Mouse (Mus musculus) forebrain, embryonic 16.5 days (tissue): Measurements from ENCODE around the gene Mettl16. TPM values are rescaled to one million over a fixed set of nuclear protein-coding genes. Genes with fewer than 3 reads are reported as not detected.
A peak's percentile ranks its signal among the peaks of the same experiment; 100 is the strongest.

Source experiments
- ATAC-seq: fragments of 200-750 bp; cut with Nextera tagmentation; 2 replicates; pipeline ENCODE4 v1.8.0; 2017; ENCODE audit warnings: mild to moderate bottlenecking, moderate library complexity
- H3K27ac ChIP-seq: fragments of 300-500 bp; sonication (generic); 2 replicates; pipeline ENCODE4 v1.5.1; 2014; ENCODE audit warnings: low read length, control low read depth
- H3K27me3 ChIP-seq: fragments of 300-500 bp; sonication (generic); replicated peaks from 2 replicates; pipeline ENCODE4 v1.6.1; 2014; ENCODE audit warnings: low read length; ENCODE audit not compliant: control insufficient read depth, insufficient read depth
- H3K36me3 ChIP-seq: fragments of 300-500 bp; sonication (generic); 2 replicates; pipeline ENCODE4 v1.6.1; 2014; ENCODE audit not compliant: control insufficient read depth, insufficient read depth
- H3K4me1 ChIP-seq: fragments of 300-500 bp; sonication (generic); replicated peaks from 2 replicates; pipeline ENCODE4 v1.6.1; 2014; ENCODE audit warnings: low read length; ENCODE audit not compliant: control insufficient read depth, insufficient read depth
- H3K4me2 ChIP-seq: fragments of 300-500 bp; sonication (generic); 2 replicates; pipeline ENCODE4 v1.6.1; 2014; ENCODE audit warnings: mild to moderate bottlenecking, low read length, control low read depth
- H3K4me3 ChIP-seq: fragments of 300-500 bp; sonication (generic); replicated peaks from 2 replicates; pipeline ENCODE4 v1.5.1; 2014; ENCODE audit warnings: mild to moderate bottlenecking, low read length, control low read depth
- H3K9ac ChIP-seq: fragments of 300-500 bp; sonication (generic); replicated peaks from 2 replicates; pipeline ENCODE4 v1.6.1; 2014; ENCODE audit warnings: low read depth, low read length, control low read depth
- H3K9me3 ChIP-seq: fragments of 300-500 bp; sonication (generic); 2 replicates; pipeline ENCODE4 v1.6.1; 2016; ENCODE audit warnings: low read length; ENCODE audit not compliant: control insufficient read depth
- WGBS: fragments of 180-500 bp; shearing (Covaris S2); extraction: QIAGEN DNeasy Blood & Tissue Kit; methylation state at CpG from one replicate; pipeline ENCODE4 v1.1.7; 2014; 5-methylcytosine and 5-hydroxymethylcytosine counted together
- polyA plus RNA-seq: library from polyadenylated mRNA; unstranded; fragments of >200 nt; fragmentation: Nextera tagmentation; extraction: Ambion mirVana; gene quantifications from 2 replicates; pipeline ENCODE4 v1.2.1, GENCODE M21; 2015

Mettl16 gene
- polyA plus RNA-seq, 1 experiment from 2014 or later = 58.7 TPM

DNA sequence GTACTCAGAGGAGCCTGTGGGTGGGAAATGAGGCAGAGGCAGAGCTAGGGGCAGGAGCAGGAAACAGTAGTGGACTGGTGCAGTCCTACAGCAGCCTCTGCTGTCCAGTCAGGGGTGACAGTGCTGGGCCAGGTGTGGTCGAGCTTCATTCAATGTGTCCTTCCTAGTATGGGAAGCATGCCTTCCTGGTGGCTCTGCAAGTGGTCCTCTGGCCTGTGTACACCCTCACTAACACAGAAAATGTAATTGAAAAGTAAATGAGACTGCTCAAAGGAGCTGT is 63.7 kb downstream of the Mettl16 start:
- no peaks in the 10 kb centered on the region for H3K9me3 ChIP-seq
- no peak overlapping the region for H3K27ac ChIP-seq
- H3K4me3 ChIP-seq = no peak overlapping the region
- 86% methylated on average over 1 of the region's 1 CpGs for WGBS
- peaks cover 35% of the 10 kb centered on the region for H3K4me1 ChIP-seq
- no peaks in the 10 kb centered on the region for H3K27me3 ChIP-seq
- no peaks in the 10 kb centered on the region for H3K36me3 ChIP-seq
- no peak overlapping the region for H3K9ac ChIP-seq
- no peak for ATAC-seq
- H3K4me2 ChIP-seq = no peak overlapping the region

DNA sequence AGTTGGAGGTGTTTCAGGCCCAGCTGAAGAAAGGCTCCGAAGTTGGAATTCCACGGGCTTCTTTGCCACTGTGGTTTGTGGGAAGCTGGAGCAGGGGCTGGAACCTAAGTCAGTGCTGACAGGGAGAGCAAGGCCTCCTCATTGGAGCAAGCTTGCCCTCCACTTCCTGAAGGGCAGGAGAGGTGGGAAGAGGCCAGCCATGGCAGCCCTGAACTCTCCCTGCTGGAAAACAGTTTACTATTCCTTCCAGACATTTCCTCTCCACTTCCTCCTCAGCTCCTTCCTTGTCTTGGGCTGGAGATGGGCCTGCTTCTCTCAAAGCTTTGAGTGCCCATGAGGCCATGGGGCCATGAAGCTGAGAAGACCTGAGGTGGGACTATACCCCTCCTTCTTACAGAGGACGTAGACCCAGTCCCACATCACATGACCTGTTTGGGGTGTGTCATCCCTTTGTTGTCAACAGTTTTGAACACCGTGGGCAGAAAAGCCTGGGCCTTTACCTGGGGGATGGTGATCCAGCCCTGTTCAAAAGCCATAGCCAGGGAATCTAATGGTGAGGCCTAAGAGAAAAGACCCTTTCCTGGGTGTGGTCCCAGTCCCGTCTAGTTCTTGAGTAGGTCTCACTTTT is 64.1 kb downstream of the Mettl16 start:
- Histone ChIP-seq H3K9ac (no peak overlapping the region), H3K27me3 (no peaks in the 10 kb centered on the region), H3K4me3 (no peak overlapping the region), H3K36me3 (no peaks in the 10 kb centered on the region), H3K27ac (no peak overlapping the region), H3K4me1 (peaks cover 33% of the 10 kb centered on the region), H3K4me2 (no peak overlapping the region), H3K9me3 (no peaks in the 10 kb centered on the region)
- 53% methylated on average over 5 of the region's 5 CpGs for WGBS
- ATAC-seq = no peak

DNA sequence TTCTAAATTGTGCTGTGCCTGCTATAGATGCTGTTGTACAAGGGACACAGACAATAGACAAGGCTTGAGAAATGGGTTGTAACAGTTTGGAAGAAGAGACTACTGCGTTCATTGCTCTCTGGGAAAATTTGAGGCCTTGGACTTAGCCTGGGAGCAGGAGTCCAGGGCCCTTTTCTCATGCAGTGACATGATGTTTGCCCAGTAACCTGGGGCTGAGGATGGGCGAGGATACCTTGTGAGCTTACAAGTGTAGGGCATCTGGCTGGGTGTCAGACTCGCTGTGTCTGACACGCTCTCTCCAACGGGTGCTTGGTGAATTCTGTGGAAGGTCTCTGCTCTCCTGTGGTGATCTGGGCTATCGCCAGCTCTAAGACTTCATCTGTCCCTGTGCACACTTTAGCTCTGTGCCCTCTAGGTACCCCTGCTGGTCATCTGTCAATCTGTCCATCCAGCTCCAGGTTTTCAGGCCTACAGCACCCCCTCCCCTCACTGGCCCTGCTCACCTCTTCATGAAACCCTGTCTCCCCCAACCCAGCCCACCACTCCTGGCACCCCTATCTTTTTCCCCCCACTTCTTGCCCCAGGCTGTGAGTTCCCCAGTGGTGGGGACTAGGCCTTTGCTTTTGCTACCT is 65.1 kb downstream of the Mettl16 start:
- peaks cover 33% of the 10 kb centered on the region for H3K4me1 ChIP-seq
- no peak overlapping the region for H3K4me2 ChIP-seq
- H3K27me3 ChIP-seq = no peaks in the 10 kb centered on the region
- H3K36me3 ChIP-seq = no peaks in the 10 kb centered on the region
- H3K27ac ChIP-seq = no peak overlapping the region
- H3K4me3 ChIP-seq = no peak overlapping the region
- WGBS = 83% methylated on average over 6 of the region's 6 CpGs
- no peaks in the 10 kb centered on the region for H3K9me3 ChIP-seq
- H3K9ac ChIP-seq = no peak overlapping the region
- no peak for ATAC-seq

DNA sequence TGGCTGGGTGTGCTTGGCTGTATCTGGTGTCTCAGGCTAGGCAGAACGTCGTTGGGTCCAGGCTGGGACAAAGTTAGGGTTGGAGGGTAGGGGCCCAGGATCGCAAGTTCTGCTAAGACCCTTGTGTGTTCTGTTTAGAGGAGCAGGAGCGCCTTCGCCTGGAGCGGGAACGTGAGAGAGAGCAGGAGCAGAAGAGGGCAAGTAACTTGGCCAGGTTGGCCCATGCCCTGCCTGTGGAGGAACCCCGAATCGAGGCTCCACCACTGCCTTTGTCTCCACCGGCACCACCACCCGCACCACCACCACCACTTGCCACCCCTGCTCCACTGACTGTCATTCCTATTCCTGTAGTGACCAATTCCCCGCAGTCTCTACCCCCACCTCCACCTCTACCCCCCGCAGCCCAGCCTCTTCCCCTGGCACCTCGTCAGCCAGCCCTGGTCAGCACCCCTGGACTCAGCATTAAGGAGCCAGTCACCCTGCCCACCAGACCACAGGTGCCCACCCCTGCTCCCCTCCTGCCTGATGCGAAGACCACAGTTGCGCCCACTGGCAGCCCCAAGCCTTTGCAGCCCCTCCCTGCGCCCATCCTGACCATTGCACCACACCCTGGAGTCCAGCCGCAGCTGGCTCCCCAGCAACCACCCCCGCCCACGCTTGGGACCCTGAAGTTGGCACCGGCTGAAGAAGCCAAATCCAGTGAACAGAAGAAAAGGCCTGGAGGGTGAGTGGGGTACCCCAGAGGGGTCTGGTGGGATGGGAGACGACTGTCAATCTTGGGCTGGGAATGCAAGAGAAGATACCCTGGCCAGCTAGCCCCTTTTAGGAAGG is 65.8 kb downstream of the Mettl16 start:
- H3K9me3 ChIP-seq = no peaks in the 10 kb centered on the region
- H3K27me3 ChIP-seq = no peaks in the 10 kb centered on the region
- peaks cover 33% of the 10 kb centered on the region for H3K4me1 ChIP-seq
- WGBS = 84% methylated on average over 22 of the region's 22 CpGs
- no peak overlapping the region for H3K9ac ChIP-seq
- no peak overlapping the region for H3K4me3 ChIP-seq
- ATAC-seq = no peak
- H3K4me2 ChIP-seq = no peak overlapping the region
- no peak overlapping the region for H3K27ac ChIP-seq
- H3K36me3 ChIP-seq = no peaks in the 10 kb centered on the region

DNA sequence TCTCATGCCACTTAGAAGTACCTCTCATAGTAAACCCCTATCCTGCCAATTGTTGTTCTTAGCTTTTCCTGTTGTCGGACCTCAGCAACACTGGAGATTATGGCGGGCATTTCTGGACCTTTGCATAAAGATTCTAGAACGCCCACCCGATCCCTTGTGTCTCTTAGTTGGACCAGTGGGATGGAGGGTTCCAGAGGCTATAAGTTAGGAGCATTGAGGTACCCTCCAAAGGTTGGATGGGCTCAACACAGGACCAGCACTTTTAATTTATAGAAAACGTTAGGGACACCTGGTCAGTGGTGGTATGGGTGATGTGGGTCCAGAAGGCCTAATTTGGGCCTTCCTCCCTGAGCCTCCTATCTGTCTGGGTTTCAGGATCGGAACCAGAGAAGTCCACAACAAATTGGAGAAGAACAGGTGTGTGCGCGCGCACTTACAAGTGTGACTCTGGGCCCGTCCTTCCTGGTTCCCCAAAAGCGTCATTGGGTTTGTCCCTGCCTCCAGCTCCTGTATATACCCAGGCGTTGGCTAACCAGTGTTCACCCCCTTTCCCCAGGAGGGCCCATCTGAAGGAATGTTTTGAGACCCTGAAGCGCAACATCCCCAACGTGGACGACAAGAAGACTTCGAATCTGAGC is 66.5 kb downstream of the Mettl16 start:
- H3K4me2 ChIP-seq = peak overlapping the region; percentile 77
- peak overlapping the region; percentile 53 for H3K4me3 ChIP-seq
- H3K36me3 ChIP-seq = no peaks in the 10 kb centered on the region
- no peaks in the 10 kb centered on the region for H3K27me3 ChIP-seq
- 0 out of 2 replicates have a peak, but pooled peaks have one; percentile 0 for ATAC-seq
- peak overlapping the region; percentile 69; the same call in 1 of the 2 replicates for H3K27ac ChIP-seq
- no peaks in the 10 kb centered on the region for H3K9me3 ChIP-seq
- H3K9ac ChIP-seq = no peak overlapping the region
- 43% methylated on average over 16 of the region's 16 CpGs for WGBS
- peaks cover 33% of the 10 kb centered on the region for H3K4me1 ChIP-seq

DNA sequence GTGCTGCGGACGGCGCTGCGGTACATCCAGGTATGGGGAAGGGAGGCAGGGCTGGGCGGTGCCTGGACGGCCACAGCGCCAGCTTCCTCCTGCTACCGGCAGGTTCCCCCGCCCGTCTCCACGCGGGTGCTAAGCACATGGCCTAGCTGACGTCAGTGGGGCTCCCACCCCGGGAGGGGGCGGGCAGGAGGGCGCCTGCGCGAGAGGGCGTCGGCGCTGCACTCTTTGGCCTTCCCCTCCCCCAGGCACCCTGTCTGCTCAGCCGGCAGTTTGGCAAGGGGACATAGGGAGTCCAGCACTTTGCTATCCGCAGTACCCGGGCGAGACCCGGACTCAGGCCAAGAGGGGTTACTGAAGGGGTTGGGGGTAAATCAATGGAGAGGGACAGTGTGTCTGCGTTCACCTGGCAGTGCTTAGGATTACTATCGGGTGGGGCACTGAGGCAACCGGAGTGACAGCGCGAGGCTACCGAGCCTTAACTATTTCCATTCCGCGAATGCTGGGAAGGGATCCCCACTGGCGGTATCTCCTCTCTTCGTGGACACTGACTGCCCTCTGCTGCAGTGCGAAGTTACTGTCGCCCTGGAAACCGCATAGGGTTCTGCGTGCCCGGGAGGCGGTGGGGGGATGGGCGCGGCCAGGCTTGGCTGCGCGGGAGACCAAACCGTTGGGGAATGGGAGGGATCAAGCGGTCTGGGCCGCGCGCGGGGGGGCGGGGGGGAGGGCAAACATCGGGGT is 67.2 kb downstream of the Mettl16 start:
- Histone ChIP-seq H3K4me2 (peak overlapping the region; percentile 77), H3K9me3 (no peaks in the 10 kb centered on the region), H3K36me3 (peaks cover 2% of the 10 kb centered on the region; the same call in 1 of the 2 replicates), H3K4me1 (peaks cover 29% of the 10 kb centered on the region), H3K4me3 (peak overlapping the region; percentile 53), H3K27ac (peak overlapping the region; percentile 69), H3K9ac (peak overlapping the region; percentile 54), H3K27me3 (no peaks in the 10 kb centered on the region)
- peak; percentile 68 for ATAC-seq
- under 1% methylated on average over 48 of the region's 54 CpGs for WGBS

DNA sequence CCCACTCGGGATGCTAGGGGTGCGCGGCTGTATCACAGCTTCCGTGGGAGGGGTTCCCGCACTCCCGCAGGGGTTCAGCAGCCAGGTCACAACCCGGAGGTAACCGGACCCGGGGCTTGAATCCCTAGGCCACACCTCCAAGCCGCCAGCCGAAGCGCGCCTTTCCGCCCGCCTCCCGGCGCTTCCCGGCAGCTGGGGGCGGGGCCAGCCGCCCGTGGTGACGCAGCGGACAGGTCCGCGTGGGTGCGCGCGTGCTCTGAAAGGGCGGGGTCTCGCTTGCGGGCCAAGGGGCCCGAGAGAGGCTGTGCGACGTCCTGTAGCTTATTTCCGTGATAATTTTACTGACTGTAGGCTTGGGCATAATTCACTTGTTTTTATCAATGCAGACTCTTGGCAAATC is 67.8 kb downstream of the Mettl16 start:
- peak overlapping the region; percentile 69 for H3K27ac ChIP-seq
- ATAC-seq = peak; percentile 74
- H3K27me3 ChIP-seq = no peaks in the 10 kb centered on the region
- H3K9ac ChIP-seq = peak overlapping the region; percentile 54
- WGBS = under 1% methylated on average over 35 of the region's 35 CpGs
- H3K4me2 ChIP-seq = peak overlapping the region; percentile 77
- H3K4me1 ChIP-seq = peaks cover 23% of the 10 kb centered on the region
- no peaks in the 10 kb centered on the region for H3K9me3 ChIP-seq
- peak overlapping the region; percentile 53 for H3K4me3 ChIP-seq
- H3K36me3 ChIP-seq = peaks cover 2% of the 10 kb centered on the region; the same call in 1 of the 2 replicates

DNA sequence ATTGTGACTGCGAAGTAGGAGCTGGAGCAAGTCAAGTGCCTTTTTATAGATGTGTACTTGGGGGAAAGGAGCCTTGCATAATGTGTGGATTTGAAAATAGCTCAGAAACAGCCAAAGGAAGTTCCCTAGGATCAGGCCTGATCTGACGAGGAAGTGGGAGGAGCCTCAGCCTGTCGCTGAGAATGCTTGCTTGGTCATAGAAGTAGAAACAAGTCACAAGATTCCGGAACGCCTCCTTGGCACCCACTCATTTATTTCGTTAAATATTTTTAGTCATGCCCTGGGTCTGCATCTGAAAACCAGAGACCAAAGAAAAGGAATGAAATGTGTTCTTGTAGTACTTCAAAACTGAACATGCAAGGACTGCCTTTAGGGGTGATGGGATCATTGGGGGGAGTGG is 68.3 kb downstream of the Mettl16 start:
- WGBS = 44% methylated on average over 6 of the region's 6 CpGs
- peaks cover 18% of the 10 kb centered on the region for H3K4me1 ChIP-seq
- H3K4me2 ChIP-seq = peak overlapping the region; percentile 77
- H3K36me3 ChIP-seq = peaks cover 2% of the 10 kb centered on the region; the same call in 1 of the 2 replicates
- H3K9me3 ChIP-seq = no peaks in the 10 kb centered on the region
- no peak for ATAC-seq
- no peak overlapping the region for H3K4me3 ChIP-seq
- no peak overlapping the region for H3K9ac ChIP-seq
- H3K27me3 ChIP-seq = no peaks in the 10 kb centered on the region
- peak overlapping the region; percentile 69; the same call in 1 of the 2 replicates for H3K27ac ChIP-seq
